Mouse (Mus musculus): ENCODE data around the gene Adgrf3. TPM values are rescaled to one million over a fixed set of nuclear protein-coding genes. Genes with fewer than 3 reads are reported as not detected.
A peak's percentile ranks its signal among the peaks of the same experiment; 100 is the strongest.

Gene Adgrf3
- not detected in 2 replicates for polyA plus RNA-seq (2014; fragmentation: Nextera tagmentation; extraction: Ambion mirVana)

DNA sequence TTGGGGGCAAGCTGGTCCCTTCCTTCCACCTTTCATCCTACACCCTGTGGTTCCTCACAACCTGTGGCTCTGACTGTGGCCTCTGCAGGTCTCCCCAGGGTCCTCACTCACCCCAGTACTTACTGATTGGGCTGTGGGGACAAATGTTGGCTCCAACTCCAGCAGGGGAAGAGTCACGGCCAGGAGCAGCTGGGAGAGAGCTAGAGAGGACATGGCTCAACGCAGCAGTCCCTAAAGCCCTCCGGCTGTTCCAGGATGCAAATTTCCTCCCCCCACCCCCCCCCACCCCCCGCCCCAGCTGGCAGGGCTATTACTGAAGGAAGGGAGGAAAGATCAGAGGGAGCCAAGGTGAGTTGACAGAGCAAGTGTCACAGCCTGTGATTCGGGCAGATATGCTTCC is at the start of gene Adgrf3:
Adgrf3 (minus strand) TSS at position 230 of the 400 bp plus-strand sequence.
- WGBS = 42% methylated on average over 5 of the region's 5 CpGs
- Histone ChIP-seq H3K4me2 (ENCODE audit: low read length) (no peak within 1 kb of the TSS), H3K36me3 (ENCODE audit: control insufficient read depth, insufficient read depth, low read length) (no peaks in the 10 kb centered on the region), H3K4me1 (ENCODE audit: control insufficient read depth, insufficient read depth, low read length) (no peaks in the 10 kb centered on the region), H3K9ac (replicated peaks; ENCODE audit: low read length) (no peak within 1 kb of the TSS), H3K9me3 (ENCODE audit: control insufficient read depth, low read length) (no peaks in the 10 kb centered on the region), H3K4me3 (replicated peaks; ENCODE audit: low read depth, low read length) (no peak within 1 kb of the TSS), H3K27ac (replicated peaks; ENCODE audit: low read depth, low read length) (no peak within 1 kb of the TSS), H3K27me3 (ENCODE audit: control insufficient read depth, insufficient read depth, low read length) (no peaks in the 10 kb centered on the region)
- ATAC-seq (ENCODE audit: low FRiP score, low TSS enrichment) (no peak), DNase-seq (no peak)

GRCm38 (mm10) chr5:30247666-30248065 is 42.1 kb upstream of the Adgrf3 start:
- Histone ChIP-seq H3K9ac (replicated peaks; ENCODE audit: low read length) (no peak overlapping the region), H3K4me3 (replicated peaks; ENCODE audit: low read depth, low read length) (no peak overlapping the region), H3K36me3 (ENCODE audit: control insufficient read depth, insufficient read depth, low read length) (peaks cover 12% of the 10 kb centered on the region), H3K4me2 (ENCODE audit: low read length) (no peak overlapping the region), H3K9me3 (ENCODE audit: control insufficient read depth, low read length) (no peaks in the 10 kb centered on the region), H3K27ac (replicated peaks; ENCODE audit: low read depth, low read length) (no peak overlapping the region), H3K4me1 (ENCODE audit: control insufficient read depth, insufficient read depth, low read length) (0 out of 2 replicates have a peak, but pooled peaks cover 6% of the 10 kb centered on the region), H3K27me3 (ENCODE audit: control insufficient read depth, insufficient read depth, low read length) (no peaks in the 10 kb centered on the region)
- ATAC-seq (ENCODE audit: low FRiP score, low TSS enrichment) (no peak), DNase-seq (peak; percentile 10)
- 95% methylated on average over 1 of the region's 1 CpGs for WGBS

- H3K27ac ChIP-seq (replicated peaks; ENCODE audit: low read depth, low read length) = no peak overlapping the region
- no peak for ATAC-seq (ENCODE audit: low FRiP score, low TSS enrichment)
- no peak for DNase-seq
- 0 out of 2 replicates have a peak, but pooled peaks cover 6% of the 10 kb centered on the region for H3K4me1 ChIP-seq (ENCODE audit: control insufficient read depth, insufficient read depth, low read length)
- no peaks in the 10 kb centered on the region for H3K27me3 ChIP-seq (ENCODE audit: control insufficient read depth, insufficient read depth, low read length)
- no peak overlapping the region for H3K4me3 ChIP-seq (replicated peaks; ENCODE audit: low read depth, low read length)
- no peak overlapping the region for H3K4me2 ChIP-seq (ENCODE audit: low read length)
- WGBS = 94% methylated on average over 9 of the region's 9 CpGs
- no peak overlapping the region for H3K9ac ChIP-seq (replicated peaks; ENCODE audit: low read length)
- H3K36me3 ChIP-seq (ENCODE audit: control insufficient read depth, insufficient read depth, low read length) = peaks cover 5% of the 10 kb centered on the region; the same call in 1 of the 2 replicates
- H3K9me3 ChIP-seq (ENCODE audit: control insufficient read depth, low read length) = no peaks in the 10 kb centered on the region
Measured at GRCm38 (mm10) chr5:30245861-30246416, 40.4 kb upstream of the Adgrf3 start.

DNA sequence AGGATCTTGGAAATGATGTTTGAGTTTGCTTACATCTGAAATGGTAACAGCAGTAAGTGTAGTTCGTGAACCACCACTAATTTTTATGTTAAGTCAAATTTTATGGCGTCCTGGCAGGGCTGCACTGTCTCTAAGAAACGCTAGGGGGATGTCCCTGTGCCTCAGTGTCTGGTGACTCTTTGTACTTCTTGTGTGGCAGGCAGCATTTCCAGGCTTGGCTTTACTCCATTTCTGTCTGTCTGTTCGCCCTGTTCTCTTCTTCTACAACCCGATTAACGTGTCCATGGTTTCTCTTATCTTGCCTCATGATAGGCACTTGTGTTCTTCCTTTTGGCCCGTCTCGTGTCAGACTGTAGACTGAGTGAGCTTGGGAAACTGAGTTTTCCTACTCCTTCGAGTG is 38.2 kb upstream of the Adgrf3 start:
- ATAC-seq (ENCODE audit: low FRiP score, low TSS enrichment) = no peak

GRCm38 (mm10) chr5:30242410-30242809 is 36.9 kb upstream of the Adgrf3 start:
- H3K9ac ChIP-seq (replicated peaks; ENCODE audit: low read length) = no peak overlapping the region
- no peak overlapping the region for H3K27ac ChIP-seq (replicated peaks; ENCODE audit: low read depth, low read length)
- H3K36me3 ChIP-seq (ENCODE audit: control insufficient read depth, insufficient read depth, low read length) = no peaks in the 10 kb centered on the region
- DNase-seq = no peak
- WGBS = 53% methylated on average over 1 of the region's 1 CpGs
- no peaks in the 10 kb centered on the region for H3K27me3 ChIP-seq (ENCODE audit: control insufficient read depth, insufficient read depth, low read length)
- no peak overlapping the region for H3K4me3 ChIP-seq (replicated peaks; ENCODE audit: low read depth, low read length)
- H3K4me1 ChIP-seq (ENCODE audit: control insufficient read depth, insufficient read depth, low read length) = 0 out of 2 replicates have a peak, but pooled peaks cover 6% of the 10 kb centered on the region
- ATAC-seq (ENCODE audit: low FRiP score, low TSS enrichment) = no peak
- H3K9me3 ChIP-seq (ENCODE audit: control insufficient read depth, low read length) = no peaks in the 10 kb centered on the region
- no peak overlapping the region for H3K4me2 ChIP-seq (ENCODE audit: low read length)

More for the DNA sequence above, 38.2 kb upstream of the Adgrf3 start:
- Histone ChIP-seq H3K4me2 (ENCODE audit: low read length) (no peak overlapping the region), H3K27me3 (ENCODE audit: control insufficient read depth, insufficient read depth, low read length) (no peaks in the 10 kb centered on the region), H3K4me3 (replicated peaks; ENCODE audit: low read depth, low read length) (no peak overlapping the region), H3K9me3 (ENCODE audit: control insufficient read depth, low read length) (no peaks in the 10 kb centered on the region), H3K27ac (replicated peaks; ENCODE audit: low read depth, low read length) (no peak overlapping the region), H3K9ac (replicated peaks; ENCODE audit: low read length) (no peak overlapping the region), H3K4me1 (ENCODE audit: control insufficient read depth, insufficient read depth, low read length) (0 out of 2 replicates have a peak, but pooled peaks cover 6% of the 10 kb centered on the region), H3K36me3 (ENCODE audit: control insufficient read depth, insufficient read depth, low read length) (no peaks in the 10 kb centered on the region)
- 71% methylated on average over 9 of the region's 9 CpGs for WGBS
- DNase-seq = peak; percentile 64

GRCm38 (mm10) chr5:30240552-30240951 is 35.0 kb upstream of the Adgrf3 start:
- no peaks in the 10 kb centered on the region for H3K27me3 ChIP-seq (ENCODE audit: control insufficient read depth, insufficient read depth, low read length)
- no peak overlapping the region for H3K4me3 ChIP-seq (replicated peaks; ENCODE audit: low read depth, low read length)
- DNase-seq (no peak), ATAC-seq (ENCODE audit: low FRiP score, low TSS enrichment) (no peak)
- no peaks in the 10 kb centered on the region for H3K36me3 ChIP-seq (ENCODE audit: control insufficient read depth, insufficient read depth, low read length)
- H3K9ac ChIP-seq (replicated peaks; ENCODE audit: low read length) = no peak overlapping the region
- 0 out of 2 replicates have a peak, but pooled peaks cover 6% of the 10 kb centered on the region for H3K4me1 ChIP-seq (ENCODE audit: control insufficient read depth, insufficient read depth, low read length)
- H3K9me3 ChIP-seq (ENCODE audit: control insufficient read depth, low read length) = no peaks in the 10 kb centered on the region
- 95% methylated on average over 7 of the region's 7 CpGs for WGBS
- H3K4me2 ChIP-seq (ENCODE audit: low read length) = no peak overlapping the region
- no peak overlapping the region for H3K27ac ChIP-seq (replicated peaks; ENCODE audit: low read depth, low read length)

- H3K9ac ChIP-seq (replicated peaks; ENCODE audit: low read length) = no peak overlapping the region
- 97% methylated on average over 5 of the region's 5 CpGs for WGBS
Measured at GRCm38 (mm10) chr5:30238533-30238932, 33.0 kb upstream of the Adgrf3 start.

GRCm38 (mm10) chr5:30235641-30236126 is 30.2 kb upstream of the Adgrf3 start:
- Histone ChIP-seq H3K36me3 (ENCODE audit: control insufficient read depth, insufficient read depth, low read length) (no peaks in the 10 kb centered on the region), H3K4me1 (ENCODE audit: control insufficient read depth, insufficient read depth, low read length) (peaks cover 21% of the 10 kb centered on the region), H3K9ac (replicated peaks; ENCODE audit: low read length) (no peak overlapping the region), H3K9me3 (ENCODE audit: control insufficient read depth, low read length) (no peaks in the 10 kb centered on the region), H3K4me3 (replicated peaks; ENCODE audit: low read depth, low read length) (no peak overlapping the region), H3K27me3 (ENCODE audit: control insufficient read depth, insufficient read depth, low read length) (no peaks in the 10 kb centered on the region), H3K27ac (replicated peaks; ENCODE audit: low read depth, low read length) (no peak overlapping the region), H3K4me2 (ENCODE audit: low read length) (no peak overlapping the region)
- DNase-seq (no peak), ATAC-seq (ENCODE audit: low FRiP score, low TSS enrichment) (no peak)
- WGBS = 98% methylated on average over 2 of the region's 2 CpGs

More at GRCm38 (mm10) chr5:30238533-30238932, 33.0 kb upstream of the Adgrf3 start:
- H3K9me3 ChIP-seq (ENCODE audit: control insufficient read depth, low read length) = no peaks in the 10 kb centered on the region
- no peaks in the 10 kb centered on the region for H3K27me3 ChIP-seq (ENCODE audit: control insufficient read depth, insufficient read depth, low read length)
- H3K4me2 ChIP-seq (ENCODE audit: low read length) = no peak overlapping the region
- no peak overlapping the region for H3K27ac ChIP-seq (replicated peaks; ENCODE audit: low read depth, low read length)
- H3K36me3 ChIP-seq (ENCODE audit: control insufficient read depth, insufficient read depth, low read length) = no peaks in the 10 kb centered on the region
- ATAC-seq (ENCODE audit: low FRiP score, low TSS enrichment) = no peak
- H3K4me3 ChIP-seq (replicated peaks; ENCODE audit: low read depth, low read length) = no peak overlapping the region
- no peak for DNase-seq
- peaks cover 12% of the 10 kb centered on the region for H3K4me1 ChIP-seq (ENCODE audit: control insufficient read depth, insufficient read depth, low read length)

DNA sequence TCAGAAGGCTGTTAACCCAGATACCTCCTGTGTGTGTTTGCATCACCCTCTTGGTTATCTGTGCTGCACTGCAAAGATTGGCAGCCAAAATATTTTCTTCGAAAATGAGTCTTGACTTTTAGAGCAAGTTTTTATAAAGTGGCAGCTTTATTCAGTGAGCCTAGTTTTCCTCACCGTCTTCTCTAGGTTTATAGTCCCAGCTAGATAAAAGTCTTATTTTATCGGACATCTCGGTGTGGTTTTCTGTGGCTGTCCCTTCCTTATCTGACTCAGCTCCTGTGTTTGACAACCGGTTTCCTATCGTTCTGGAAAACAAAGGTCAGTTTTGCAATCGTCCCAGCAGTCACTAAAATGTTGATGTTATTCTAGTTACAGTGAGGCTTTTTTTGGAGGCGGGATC is 28.5 kb upstream of the Adgrf3 start:
- Histone ChIP-seq H3K27me3 (ENCODE audit: control insufficient read depth, insufficient read depth, low read length) (no peaks in the 10 kb centered on the region), H3K36me3 (ENCODE audit: control insufficient read depth, insufficient read depth, low read length) (0 out of 2 replicates have a peak, but pooled peaks cover 3% of the 10 kb centered on the region), H3K27ac (replicated peaks; ENCODE audit: low read depth, low read length) (no peak overlapping the region), H3K4me3 (replicated peaks; ENCODE audit: low read depth, low read length) (peak overlapping the region; percentile 82), H3K4me2 (ENCODE audit: low read length) (peak overlapping the region; percentile 88), H3K4me1 (ENCODE audit: control insufficient read depth, insufficient read depth, low read length) (peaks cover 21% of the 10 kb centered on the region), H3K9ac (replicated peaks; ENCODE audit: low read length) (peak overlapping the region; percentile 81; the same call in 1 of the 2 replicates), H3K9me3 (ENCODE audit: control insufficient read depth, low read length) (no peaks in the 10 kb centered on the region)
- ATAC-seq (ENCODE audit: low FRiP score, low TSS enrichment) = no peak
- no peak for DNase-seq
- WGBS = 82% methylated on average over 8 of the region's 8 CpGs
